Mouse (Mus musculus): ENCODE data around the gene Raet1e.
"Not testable (repeated sequence)": the region's sequence is repeated elsewhere in the genome, so short reads cannot be mapped to it uniquely, and the experiment has no call there.

DNA sequence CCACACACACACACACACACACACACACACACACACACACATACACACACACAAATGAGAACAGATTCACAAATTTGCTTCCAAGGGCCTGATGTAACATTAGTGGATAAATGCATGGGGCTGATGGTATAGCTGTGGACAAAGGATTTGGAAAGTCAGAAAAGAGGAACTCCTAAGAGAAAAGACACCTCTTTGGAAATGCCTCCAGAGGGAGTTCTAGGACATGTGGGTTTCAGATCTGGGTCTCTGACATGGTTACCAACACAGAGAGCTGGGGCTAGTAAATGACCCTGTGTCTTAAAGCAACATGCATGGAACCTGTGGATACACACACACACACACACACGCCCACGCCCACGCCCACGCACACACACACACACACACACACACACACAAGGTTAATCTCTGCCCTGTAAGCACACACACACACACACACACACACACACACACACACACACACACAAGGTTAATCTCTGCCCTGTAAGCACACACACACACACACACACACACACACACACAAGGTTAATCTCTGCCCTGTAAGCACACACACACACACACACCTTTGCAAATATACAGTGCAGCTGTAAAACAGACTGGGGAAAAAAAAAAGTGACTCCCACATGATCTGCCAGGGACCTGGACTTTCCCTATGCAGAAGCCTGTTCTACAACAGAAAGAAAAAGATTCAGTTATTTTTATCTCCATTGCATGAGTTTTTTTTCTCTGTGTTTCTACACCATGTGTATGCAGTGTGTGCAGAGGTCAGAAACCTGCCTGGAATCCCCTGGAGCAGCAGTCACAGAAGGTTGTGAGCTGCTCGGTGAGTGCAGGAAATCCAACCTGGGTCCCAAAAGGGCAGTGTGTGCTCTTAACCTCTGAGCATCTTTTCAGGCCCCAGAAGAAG, 14.3 kb downstream of the Raet1e start:
- not testable (repeated sequence) for TF ChIP-seq CTCF (IDR thresholded peaks at IDR 0.05; ENCODE audit: low read depth, low read length); GATA1 (IDR thresholded peaks at IDR 0.05; ENCODE audit: borderline replicate concordance, low read length); TAL1 (conservative IDR thresholded peaks at IDR 0.05; ENCODE audit: low read depth, low read length); POLR2AphosphoS5 (IDR thresholded peaks at IDR 0.05; ENCODE audit: insufficient replicate concordance, low read depth, low read length)
